Mouse (Mus musculus) intestine, embryonic 14.5 days (tissue): ENCODE data around the gene Cradd. TPM values are rescaled to one million over a fixed set of nuclear protein-coding genes. Genes with fewer than 3 reads are reported as not detected.

Source experiments
- ATAC-seq: fragments of 200-750 bp; cut with Nextera tagmentation; replicated peaks from 2 replicates; pipeline ENCODE4 v1.8.0; 2017; ENCODE audit warnings: low read depth, moderate number of reproducible peaks, moderate TSS enrichment, moderate library complexity; ENCODE audit not compliant: low FRiP score, low TSS enrichment
- DNase-seq: peaks from one replicate; pipeline ENCODE4 v3.0.0-alpha.2; 2018; ENCODE audit warnings: low spot score
- H3K27ac ChIP-seq: fragments of 300-500 bp; sonication (generic); 2 replicates; pipeline ENCODE4 v1.5.1; 2014; ENCODE audit warnings: low read depth, mild to moderate bottlenecking, control low read depth
- H3K27me3 ChIP-seq: fragments of 300-500 bp; sonication (generic); replicated peaks from 2 replicates; pipeline ENCODE4 v1.6.1; 2014; ENCODE audit warnings: low read length, control low read depth; ENCODE audit not compliant: control insufficient read depth, insufficient read depth
- H3K36me3 ChIP-seq: fragments of 300-500 bp; sonication (generic); 2 replicates; pipeline ENCODE4 v1.6.1; 2014; ENCODE audit warnings: low read length, control low read depth; ENCODE audit not compliant: control insufficient read depth, insufficient read depth
- H3K4me1 ChIP-seq: fragments of 300-500 bp; sonication (generic); replicated peaks from 2 replicates; pipeline ENCODE4 v1.6.1; 2014; ENCODE audit warnings: low read length, control low read depth, mixed read lengths; ENCODE audit not compliant: control insufficient read depth, insufficient read depth
- H3K4me2 ChIP-seq: fragments of 300-500 bp; sonication (generic); 2 replicates; pipeline ENCODE4 v1.6.1; 2014; ENCODE audit warnings: low read length
- H3K4me3 ChIP-seq: fragments of 300-500 bp; sonication (generic); 2 replicates; pipeline ENCODE4 v1.5.1; 2014; ENCODE audit warnings: low read depth, low read length, control low read depth, mixed read lengths
- H3K9ac ChIP-seq: fragments of 300-500 bp; sonication (generic); 2 replicates; pipeline ENCODE4 v1.6.1; 2014; ENCODE audit warnings: mild to moderate bottlenecking, low read length
- H3K9me3 ChIP-seq: fragments of 300-500 bp; sonication (generic); 2 replicates; pipeline ENCODE4 v1.6.1; 2016; ENCODE audit warnings: low read length, control low read depth; ENCODE audit not compliant: control insufficient read depth
- WGBS: fragments of 180-500 bp; shearing (Covaris S2); extraction: QIAGEN DNeasy Blood & Tissue Kit; methylation state at CpG from one replicate; pipeline ENCODE4 v1.1.7; 2014; 5-methylcytosine and 5-hydroxymethylcytosine counted together
- polyA plus RNA-seq: library from polyadenylated mRNA; unstranded; fragments of >200 nt; fragmentation: Nextera tagmentation; extraction: Ambion mirVana; gene quantifications from 2 replicates; pipeline ENCODE4 v1.2.1, GENCODE M21; 2014

Cradd gene
- polyA plus RNA-seq, 1 experiment from 2014 or later, result 13.6 TPM

DNA sequence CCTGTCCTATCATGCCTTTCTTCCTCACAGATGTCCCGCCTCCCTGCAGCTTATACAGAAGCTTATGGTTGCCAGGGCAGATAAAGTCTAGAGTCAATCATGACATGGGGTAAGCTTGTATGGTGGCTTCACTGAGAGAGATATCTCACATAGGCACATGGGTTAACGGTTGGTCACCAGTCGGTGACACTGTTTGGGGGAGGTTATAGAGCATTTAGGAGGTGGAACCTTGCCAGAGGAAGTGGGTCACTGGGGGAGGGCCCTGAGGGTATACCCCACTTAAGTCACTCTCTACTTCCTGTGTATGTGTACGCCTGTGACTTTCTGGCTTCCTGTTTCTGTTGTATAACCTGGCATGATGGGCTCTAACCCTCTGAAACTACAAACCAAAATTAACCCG is 128.2 kb downstream of the Cradd start:
- Histone ChIP-seq H3K4me3 (no peak overlapping the region), H3K27ac (no peak overlapping the region), H3K9me3 (no peaks in the 10 kb centered on the region), H3K27me3 (no peaks in the 10 kb centered on the region), H3K4me1 (peaks cover 8% of the 10 kb centered on the region), H3K4me2 (no peak overlapping the region), H3K36me3 (no peaks in the 10 kb centered on the region), H3K9ac (no peak overlapping the region)
- WGBS, result 89% methylated on average over 5 of the region's 5 CpGs
- ATAC-seq (no peak), DNase-seq (no peak)

DNA sequence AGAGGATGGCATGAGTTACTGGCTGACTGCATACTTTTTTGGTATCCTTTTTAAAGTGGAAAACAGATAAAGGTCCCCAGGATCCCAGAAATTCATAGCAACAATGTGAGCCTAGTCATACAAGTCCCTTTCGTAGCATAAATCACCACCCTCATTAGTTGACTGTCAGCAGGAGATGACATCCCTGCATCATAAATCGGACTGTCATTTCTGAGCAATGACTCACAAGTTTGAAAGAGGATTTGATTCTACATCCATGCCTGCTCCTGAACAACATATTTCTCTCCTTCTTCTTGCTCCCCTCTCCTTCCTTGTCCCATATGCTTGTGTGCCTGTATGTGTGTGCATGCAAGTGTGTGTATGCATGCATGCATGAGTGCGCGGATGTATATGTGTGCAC is 129.2 kb downstream of the Cradd start:
- Histone ChIP-seq H3K4me1 (peaks cover 8% of the 10 kb centered on the region), H3K9me3 (no peaks in the 10 kb centered on the region), H3K9ac (no peak overlapping the region), H3K27me3 (no peaks in the 10 kb centered on the region), H3K4me3 (no peak overlapping the region), H3K36me3 (no peaks in the 10 kb centered on the region), H3K27ac (no peak overlapping the region), H3K4me2 (no peak overlapping the region)
- ATAC-seq (no peak), DNase-seq (no peak)
- 93% methylated on average over 4 of the region's 4 CpGs for WGBS

DNA sequence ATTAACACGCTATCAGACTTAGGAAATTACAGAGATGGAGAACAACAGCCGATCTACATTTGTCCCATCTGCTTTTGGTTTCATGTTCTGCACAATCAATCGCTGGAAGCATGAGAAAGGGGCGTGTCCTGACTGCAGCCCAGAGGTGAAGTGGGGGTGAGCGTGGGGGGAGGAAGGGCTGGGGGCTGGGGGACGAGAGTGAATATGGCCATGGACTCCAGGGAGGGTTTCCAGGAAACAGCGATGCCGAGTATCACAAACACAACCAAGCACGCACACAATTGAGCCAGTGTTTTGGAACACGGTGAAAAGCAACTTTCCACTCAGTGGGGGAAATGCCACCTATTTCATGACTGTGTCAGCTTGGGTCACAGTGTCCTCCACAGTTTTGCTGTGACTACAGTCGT is 130.1 kb downstream of the Cradd start:
- Histone ChIP-seq H3K27ac (no peak overlapping the region), H3K4me2 (peak overlapping the region; percentile 11; the same call in 1 of the 2 replicates), H3K4me1 (peaks cover 8% of the 10 kb centered on the region), H3K4me3 (no peak overlapping the region), H3K9ac (no peak overlapping the region), H3K9me3 (no peaks in the 10 kb centered on the region), H3K36me3 (no peaks in the 10 kb centered on the region), H3K27me3 (no peaks in the 10 kb centered on the region)
- ATAC-seq (no peak), DNase-seq (no peak)
- 50% methylated on average over 11 of the region's 11 CpGs for WGBS

DNA sequence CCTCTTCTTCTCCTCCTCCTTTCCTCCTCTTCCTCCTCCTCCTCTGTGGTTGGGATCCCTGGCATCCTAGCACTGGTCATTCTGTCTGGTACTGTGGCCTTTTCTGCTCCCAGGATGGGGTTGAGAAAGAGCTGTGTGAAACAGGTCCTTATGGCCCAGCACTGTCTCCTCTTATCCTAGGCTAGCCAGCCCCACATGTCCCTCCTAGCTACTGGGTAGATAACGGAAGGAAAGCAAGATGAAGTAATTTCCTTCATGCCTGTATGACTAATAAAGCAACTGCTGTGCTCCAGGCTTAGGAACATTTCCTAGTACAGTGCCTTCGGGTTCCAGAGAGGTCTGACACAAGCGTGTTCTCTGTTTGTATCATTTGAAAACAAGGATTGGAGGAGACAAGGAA is 132.1 kb downstream of the Cradd start:
- peaks cover 4% of the 10 kb centered on the region for H3K4me1 ChIP-seq
- no peak overlapping the region for H3K9ac ChIP-seq
- H3K4me2 ChIP-seq, result no peak overlapping the region
- 55% methylated on average over 3 of the region's 3 CpGs for WGBS
- H3K27ac ChIP-seq, result 0 out of 2 replicates have a peak overlapping the region, but pooled peaks have one; percentile 43
- H3K4me3 ChIP-seq, result no peak overlapping the region
- ATAC-seq, result no peak
- H3K9me3 ChIP-seq, result no peaks in the 10 kb centered on the region
- H3K27me3 ChIP-seq, result no peaks in the 10 kb centered on the region
- DNase-seq, result no peak
- H3K36me3 ChIP-seq, result no peaks in the 10 kb centered on the region

DNA sequence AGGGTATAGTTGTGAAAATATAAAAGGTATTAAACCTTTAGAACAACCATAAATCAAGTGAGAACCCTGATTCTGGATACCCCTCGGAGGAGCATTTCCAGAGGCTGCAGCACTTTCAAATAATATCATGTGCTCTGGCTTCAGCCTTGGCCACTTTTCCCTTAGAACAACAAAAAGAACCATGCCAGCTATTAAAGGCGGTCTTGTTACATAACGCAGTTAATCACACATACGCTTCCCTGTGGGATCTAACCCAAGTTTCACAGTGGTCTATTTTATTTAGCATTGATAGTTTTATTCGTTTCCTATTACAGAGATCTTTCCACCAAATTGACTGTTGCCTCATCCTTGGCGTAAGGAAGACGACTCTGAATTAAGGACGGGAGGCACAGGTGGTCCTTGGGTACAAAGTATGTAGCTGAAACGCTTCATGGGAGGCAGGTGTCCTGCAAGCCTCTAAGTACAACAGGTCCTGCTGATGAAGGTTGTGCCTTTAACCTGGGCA is 132.7 kb downstream of the Cradd start:
- WGBS, result 85% methylated on average over 9 of the region's 9 CpGs
- Histone ChIP-seq H3K27ac (no peak overlapping the region), H3K4me2 (no peak overlapping the region), H3K4me1 (peaks cover 4% of the 10 kb centered on the region), H3K4me3 (no peak overlapping the region), H3K27me3 (no peaks in the 10 kb centered on the region), H3K9me3 (no peaks in the 10 kb centered on the region), H3K36me3 (no peaks in the 10 kb centered on the region), H3K9ac (no peak overlapping the region)
- DNase-seq (no peak), ATAC-seq (no peak)

DNA sequence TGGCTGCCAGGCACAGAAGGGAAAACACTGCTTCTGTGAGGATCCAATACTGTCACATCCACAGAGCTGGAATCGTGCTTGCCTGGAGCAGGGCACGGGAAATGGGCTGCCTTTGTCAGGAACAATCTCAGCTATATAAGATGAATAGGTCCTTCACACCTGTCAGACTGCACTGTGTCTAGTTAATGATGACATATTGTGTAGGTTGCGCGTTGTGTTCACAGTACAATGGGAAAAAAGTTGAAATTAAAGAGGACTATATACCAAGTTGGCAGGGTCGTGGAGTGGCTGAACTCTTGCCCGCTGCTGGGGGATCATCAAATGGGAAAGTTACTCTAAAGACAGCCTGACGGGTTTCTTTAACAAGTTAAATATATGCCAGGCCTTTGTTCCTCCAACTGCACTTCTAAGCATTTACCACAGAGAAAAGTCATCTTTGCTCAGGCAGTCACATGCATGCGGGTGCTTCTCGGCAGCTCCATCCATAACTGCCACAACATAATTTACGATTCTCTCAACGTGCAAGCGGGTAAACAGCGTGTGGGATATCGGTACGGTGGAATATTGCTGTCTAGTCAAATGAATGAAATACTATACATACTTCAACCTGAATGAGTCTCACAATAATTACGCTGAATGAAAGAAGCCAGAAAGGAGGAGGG is 134.3 kb downstream of the Cradd start:
- WGBS, result 59% methylated on average over 16 of the region's 16 CpGs
- H3K36me3 ChIP-seq, result no peaks in the 10 kb centered on the region
- DNase-seq (no peak), ATAC-seq (no peak)
- peaks cover 4% of the 10 kb centered on the region for H3K4me1 ChIP-seq
- H3K27ac ChIP-seq, result no peak overlapping the region
- no peaks in the 10 kb centered on the region for H3K9me3 ChIP-seq
- H3K4me3 ChIP-seq, result no peak overlapping the region
- no peak overlapping the region for H3K4me2 ChIP-seq
- no peak overlapping the region for H3K9ac ChIP-seq
- H3K27me3 ChIP-seq, result no peaks in the 10 kb centered on the region

DNA sequence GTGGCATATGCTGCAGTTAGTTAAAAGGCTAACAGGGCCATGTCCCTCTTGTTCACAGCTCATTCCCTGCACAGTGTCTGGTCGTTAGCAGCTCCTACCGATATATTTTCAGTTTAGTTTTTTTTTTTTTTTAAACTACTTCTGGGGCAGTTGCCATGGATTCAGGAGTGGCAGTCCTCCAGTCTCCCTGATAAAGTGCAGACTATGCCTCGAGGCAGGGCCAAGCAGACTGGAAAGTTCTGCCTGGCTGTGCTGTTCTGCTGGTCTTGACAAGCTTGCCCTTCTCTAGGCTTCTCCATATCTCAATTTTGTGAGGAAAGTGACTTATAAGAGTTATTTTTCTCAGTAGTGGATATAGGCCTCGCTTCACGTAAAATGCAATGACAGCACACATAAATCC is 139.7 kb downstream of the Cradd start:
- Histone ChIP-seq H3K27me3 (no peaks in the 10 kb centered on the region), H3K4me2 (no peak overlapping the region), H3K9me3 (no peaks in the 10 kb centered on the region), H3K36me3 (no peaks in the 10 kb centered on the region), H3K4me1 (no peaks in the 10 kb centered on the region), H3K27ac (peak overlapping the region; percentile 14; the same call in 1 of the 2 replicates), H3K4me3 (no peak overlapping the region), H3K9ac (no peak overlapping the region)
- DNase-seq (no peak), ATAC-seq (0 out of 2 replicates have a peak, but pooled peaks have one; percentile 53)
- WGBS, result 37% methylated on average over 5 of the region's 5 CpGs

DNA sequence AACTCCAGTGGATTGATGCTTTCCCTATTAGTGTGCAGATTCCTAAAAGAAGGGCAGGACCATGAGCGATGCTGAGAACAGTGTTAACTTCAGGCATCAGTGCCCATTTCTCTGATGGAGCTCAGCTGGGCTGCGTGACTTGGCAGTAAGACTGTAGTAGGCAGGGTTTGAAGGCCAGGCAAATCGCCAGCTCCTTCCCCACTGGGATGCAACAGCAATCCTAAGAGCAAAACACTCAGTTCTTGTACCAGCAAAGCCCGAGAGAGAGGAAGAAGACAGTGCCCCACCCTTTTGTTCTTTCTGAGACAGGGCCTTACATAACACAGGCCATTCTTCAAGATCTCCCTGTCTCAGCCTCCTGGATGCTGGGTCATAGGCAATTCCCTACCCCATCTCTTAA is 140.9 kb downstream of the Cradd start:
- DNase-seq, result no peak
- H3K4me2 ChIP-seq, result no peak overlapping the region
- WGBS, result 51% methylated on average over 4 of the region's 4 CpGs
- ATAC-seq, result no peak
- no peak overlapping the region for H3K27ac ChIP-seq
- H3K27me3 ChIP-seq, result no peaks in the 10 kb centered on the region
- no peak overlapping the region for H3K9ac ChIP-seq
- no peak overlapping the region for H3K4me3 ChIP-seq
- H3K4me1 ChIP-seq, result no peaks in the 10 kb centered on the region
- no peaks in the 10 kb centered on the region for H3K9me3 ChIP-seq
- H3K36me3 ChIP-seq, result no peaks in the 10 kb centered on the region

DNA sequence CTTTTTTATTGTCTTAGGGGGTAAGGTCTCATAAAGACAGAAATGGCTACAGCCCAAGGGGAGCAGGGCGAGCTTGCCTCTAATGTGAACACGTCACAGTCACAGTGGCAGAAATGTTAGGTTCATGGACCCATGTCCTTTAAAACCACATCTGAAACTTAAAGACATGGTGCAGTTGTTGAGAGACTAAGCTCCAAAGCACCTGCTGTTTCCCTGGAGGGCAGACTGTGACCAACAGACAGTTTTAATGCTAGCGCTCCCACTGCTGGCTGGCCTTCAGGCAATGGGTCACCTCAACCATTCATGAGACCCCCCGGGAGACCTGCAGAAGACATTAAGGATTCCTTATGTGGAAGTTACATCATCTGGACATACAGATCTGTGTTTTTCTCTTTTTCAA is 141.5 kb downstream of the Cradd start:
- no peak overlapping the region for H3K27ac ChIP-seq
- WGBS, result 79% methylated on average over 4 of the region's 4 CpGs
- H3K36me3 ChIP-seq, result no peaks in the 10 kb centered on the region
- H3K27me3 ChIP-seq, result no peaks in the 10 kb centered on the region
- DNase-seq, result no peak
- no peaks in the 10 kb centered on the region for H3K4me1 ChIP-seq
- H3K4me3 ChIP-seq, result no peak overlapping the region
- H3K9ac ChIP-seq, result no peak overlapping the region
- no peak overlapping the region for H3K4me2 ChIP-seq
- no peak for ATAC-seq
- H3K9me3 ChIP-seq, result no peaks in the 10 kb centered on the region
